Mouse (Mus musculus): ENCODE data around the gene Ddx3x.
A peak's percentile ranks its signal among the peaks of the same experiment; 100 is the strongest.
"Not testable (repeated sequence)": the region's sequence is repeated elsewhere in the genome, so short reads cannot be mapped to it uniquely, and the experiment has no call there.

Ddx3x gene

DNA sequence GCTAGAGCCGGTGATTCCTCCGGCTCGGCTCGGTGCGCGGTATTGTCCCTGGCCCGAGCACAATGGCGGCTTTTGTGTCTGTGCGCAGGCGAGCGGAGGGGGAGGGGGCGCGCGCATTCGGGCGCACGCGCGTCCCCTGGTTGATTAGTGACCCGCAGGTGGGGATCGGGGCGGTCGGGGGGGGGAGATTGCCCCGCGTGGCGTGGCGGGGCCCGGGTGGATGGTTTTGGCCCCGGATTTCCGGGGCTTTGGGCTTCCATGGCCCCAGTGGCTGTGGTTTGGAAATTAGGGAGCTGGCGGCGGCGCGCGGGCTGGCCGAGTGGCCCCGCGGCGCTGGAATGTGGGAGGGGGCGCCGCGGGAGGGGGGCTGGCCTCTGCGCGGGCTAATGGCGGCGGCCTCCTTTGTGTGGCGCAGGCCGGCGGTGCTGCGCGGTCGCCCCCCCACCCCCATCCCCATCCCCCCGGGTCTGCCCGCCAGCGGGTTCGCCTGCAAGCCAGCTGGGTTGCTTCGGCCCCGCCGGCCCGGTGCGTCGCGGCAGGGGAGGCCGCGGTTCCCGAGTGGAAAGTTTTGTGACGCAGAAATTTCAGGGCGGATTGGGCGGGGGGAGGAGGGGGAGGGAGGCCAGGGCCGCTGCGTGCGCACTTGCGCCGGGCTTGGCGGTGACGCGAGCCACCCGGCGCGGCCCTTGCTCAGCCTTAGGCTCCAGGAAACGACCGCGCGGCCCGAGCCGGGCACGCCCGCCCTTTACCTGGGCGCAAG, 739 bp downstream of the Ddx3x start:
- peak; percentile 53 for DNase-seq

DNA sequence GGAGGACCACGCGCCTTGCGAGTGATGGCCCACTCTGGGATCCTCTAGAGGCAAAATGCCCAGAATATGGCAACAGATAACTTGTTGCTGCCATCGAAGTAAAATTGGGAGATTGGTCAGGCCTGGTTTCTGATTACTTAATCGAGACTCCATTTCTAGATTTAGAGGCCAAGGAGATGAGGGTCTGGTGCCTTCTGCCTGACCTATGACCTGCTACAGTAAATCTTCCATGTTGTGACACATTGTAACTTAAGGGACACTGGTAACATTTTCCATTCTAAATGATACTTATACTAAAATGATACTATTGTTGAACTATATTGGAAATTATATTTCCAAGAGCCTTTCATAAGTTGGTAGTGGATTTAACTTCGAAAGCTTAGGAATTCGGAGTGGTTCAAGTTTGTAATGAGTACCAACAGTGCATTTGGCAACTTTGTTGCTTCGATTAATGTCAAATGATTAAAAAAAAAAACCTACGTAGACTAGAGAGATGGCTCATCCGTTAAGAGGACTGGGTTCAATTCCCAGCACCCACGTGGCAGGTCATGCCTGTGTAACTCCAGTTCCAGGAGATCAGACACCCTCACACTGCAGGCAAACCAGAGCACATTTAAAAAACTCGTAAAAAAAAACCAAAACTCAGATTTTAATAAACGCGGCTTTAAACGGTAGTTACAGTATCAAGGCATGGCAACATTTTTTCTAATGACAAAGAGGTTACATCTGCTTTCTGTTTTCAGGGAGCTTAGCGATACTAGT, 1.5 kb downstream of the Ddx3x start:
- no peak for DNase-seq

DNA sequence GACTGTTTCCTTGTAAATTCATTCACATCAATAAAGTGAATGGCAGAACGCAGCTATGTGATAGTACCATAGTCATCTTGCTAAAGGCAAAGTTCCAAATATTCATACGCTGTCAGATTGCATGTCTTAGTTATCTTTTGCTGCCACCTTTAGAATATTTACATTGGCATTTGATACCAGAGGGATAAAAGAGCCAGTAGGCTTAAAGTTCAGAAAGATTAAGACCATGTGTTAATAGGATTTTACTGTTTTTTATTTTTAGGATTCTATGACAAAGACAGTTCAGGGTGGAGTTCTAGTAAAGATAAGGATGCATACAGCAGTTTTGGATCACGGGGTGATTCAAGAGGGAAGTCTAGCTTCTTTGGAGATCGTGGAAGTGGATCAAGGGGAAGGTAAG, 5.0 kb downstream of the Ddx3x start:
- no peak for DNase-seq

DNA sequence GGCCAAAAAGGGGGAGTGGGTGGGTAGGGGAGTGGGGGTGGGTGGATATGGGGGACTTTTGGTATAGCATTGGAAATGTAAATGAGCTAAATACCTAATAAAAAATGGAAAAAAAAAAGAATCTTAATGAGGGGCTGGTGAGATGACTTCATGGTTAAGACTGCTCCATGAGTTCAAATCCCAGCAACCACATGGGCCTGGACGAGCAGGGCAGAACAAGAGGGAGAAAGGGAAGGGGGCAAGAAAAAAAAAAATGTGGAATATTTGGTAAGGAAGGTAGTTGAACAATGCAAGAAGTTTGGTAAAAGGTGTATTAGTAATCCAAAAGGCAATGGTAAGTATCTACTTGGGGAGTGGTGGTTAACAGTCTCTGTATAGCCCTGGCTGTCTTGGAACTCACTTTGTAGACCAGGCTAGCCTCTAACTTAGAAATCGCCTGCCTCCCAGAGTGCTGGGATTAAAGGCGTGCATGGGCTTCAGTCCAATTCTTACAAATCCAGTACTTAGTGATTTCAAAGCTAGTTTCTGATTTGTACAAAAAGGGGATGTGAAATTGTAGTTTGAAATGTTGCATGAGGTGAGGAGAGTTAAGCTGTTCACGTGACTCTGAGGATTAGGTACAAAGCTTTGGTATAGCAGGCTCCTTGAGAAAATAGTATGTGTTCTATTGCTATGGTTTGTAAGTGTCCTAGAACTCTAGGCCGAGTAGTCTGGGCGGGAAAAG, 13.9 kb downstream of the Ddx3x start:
- DNase-seq, result no peak

DNA sequence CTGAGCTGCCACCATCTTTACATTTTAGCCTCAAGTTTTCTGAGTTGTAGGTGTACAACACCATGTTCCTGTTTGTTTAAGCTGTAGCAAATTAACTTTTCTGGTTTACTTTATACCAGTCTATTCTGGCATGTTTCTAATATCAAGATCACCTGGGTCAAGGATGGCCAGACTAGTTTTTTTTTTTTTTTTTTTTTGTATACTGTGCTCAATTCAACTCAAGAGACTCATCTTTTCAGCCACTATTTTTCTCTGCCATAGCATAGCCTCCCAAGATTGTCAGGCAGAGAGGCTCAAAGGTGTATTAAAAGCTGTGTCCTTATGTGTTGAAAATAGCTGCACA, 14.4 kb downstream of the Ddx3x start:
- no peak for DNase-seq

DNA sequence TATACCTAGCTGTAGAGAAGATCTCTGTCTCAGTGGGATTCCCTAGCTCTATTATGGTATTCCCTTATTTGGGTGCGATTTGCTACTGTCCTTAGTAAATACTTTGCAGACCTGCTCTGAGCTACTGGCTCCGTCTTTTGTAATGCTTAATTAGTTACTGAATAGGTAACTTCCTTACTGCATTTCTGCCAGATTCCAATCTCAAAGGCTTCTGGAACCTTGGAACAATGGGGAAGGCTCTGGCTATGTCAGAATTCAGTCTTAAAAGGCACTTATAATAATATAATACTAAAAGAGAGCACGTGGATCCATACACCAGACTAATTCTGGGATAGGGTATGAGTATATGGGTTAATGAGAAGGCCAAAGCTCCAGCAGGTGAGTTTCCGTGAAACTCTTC, 15.5 kb downstream of the Ddx3x start:
- not testable (repeated sequence) for DNase-seq

DNA sequence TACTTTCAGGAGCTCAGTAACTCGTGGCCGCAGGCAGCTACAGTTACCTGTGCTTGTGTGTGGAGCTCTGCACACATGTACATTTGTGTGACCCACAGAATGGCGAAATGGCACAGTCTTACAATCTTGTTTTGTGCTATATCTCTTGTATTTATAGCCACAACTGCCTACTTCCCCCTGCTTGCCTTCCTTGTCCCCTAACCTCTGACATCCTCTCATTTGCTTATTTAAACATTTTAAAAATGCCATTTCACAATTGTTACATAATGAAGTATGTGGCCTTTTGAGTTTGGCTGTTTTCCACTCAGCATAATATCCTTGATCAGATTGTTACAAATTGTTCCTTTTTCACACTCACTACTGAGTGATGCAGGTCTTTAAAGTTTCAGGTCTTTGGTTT, 25.4 kb downstream of the Ddx3x start:
- no peak for DNase-seq

DNA sequence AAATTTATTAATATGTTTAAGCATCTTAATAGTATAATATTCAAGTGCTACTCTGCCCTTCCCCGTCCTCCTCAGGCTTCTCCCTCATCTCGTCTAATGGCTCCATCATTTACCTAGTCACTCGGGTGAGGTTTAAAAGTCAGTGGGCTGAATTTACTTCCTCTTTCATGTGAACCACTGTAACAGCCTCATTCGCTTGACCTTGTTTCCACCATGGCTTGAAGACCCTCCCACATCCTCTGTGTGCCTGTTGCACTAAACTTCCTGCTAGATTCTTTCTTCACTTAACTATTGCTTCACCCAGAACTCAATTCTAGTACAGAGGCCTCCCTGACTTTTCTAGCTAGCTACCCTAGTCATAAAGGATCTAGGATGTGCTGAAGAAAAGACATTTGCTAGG, 30.6 kb downstream of the Ddx3x start:
- no peak for DNase-seq

DNA sequence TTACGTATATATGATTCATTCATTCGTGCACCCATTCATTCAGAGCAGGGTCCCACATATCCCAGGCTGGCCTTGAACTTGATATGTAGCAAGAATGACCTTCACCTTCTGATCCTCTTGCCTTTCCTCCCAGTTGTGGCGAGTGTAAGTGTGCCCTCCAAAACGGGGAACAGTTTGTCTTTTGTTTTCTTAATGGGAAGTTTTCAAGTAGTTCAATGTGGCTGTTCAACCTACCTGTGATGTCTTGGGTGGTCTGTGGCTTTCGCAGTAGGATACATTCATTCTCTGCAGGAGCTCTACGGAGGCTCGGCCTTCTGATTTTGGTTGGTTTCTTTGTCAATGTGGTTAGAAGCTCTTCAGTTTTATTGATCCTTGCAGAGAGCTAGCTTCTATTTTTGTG, 48.8 kb downstream of the Ddx3x start:
- no peak for DNase-seq

Data from layer of hippocampus, adult 9-11 months (tissue).